ENCODE assay signal across 9 mouse cellular contexts in the genomic region with DNA sequence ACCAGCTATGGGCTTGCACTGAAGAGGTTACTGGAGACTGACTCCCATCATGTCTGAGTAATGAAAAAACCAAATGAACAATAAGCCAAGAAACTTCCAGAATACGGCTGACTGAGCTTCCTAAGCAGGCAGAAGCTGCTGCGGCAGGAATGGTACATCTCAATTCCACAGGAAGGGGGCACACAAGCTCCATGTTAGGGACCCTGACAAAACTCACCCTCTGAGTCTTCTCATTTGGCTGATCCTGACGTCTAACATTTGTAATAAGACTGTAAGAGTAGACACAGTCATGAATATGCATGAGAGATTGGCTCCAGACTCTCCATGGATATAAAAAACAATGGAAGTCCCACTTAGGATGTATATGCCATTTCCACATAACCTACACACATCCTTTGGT. TPM values are rescaled to one million over a fixed set of nuclear protein-coding genes. Genes with fewer than 3 reads are reported as not detected.
DNase-seq lines count a peak whose midpoint lies in the region; ATAC-seq lines count a peak whose summit lies in the region.
"Had no signal": no experiment of that assay in that cellular context is flagged by ENCODE, and none has a peak within 500 bp of the region (broad histone marks: within the 10 kb centered on the region; RNA-seq: fewer than 3 reads in every experiment).

No protein-coding gene starts in this region.

- H3K4me2 ChIP-seq in intestine, embryonic 14.5 days (ENCODE audit: low read length) = no peak overlapping the region
- H3K4me2 ChIP-seq in intestine, embryonic 16.5 days (ENCODE audit: low read depth, low read length) = no peak overlapping the region
- H3K4me2 ChIP-seq in forebrain, embryonic 11.5 days (ENCODE audit: low read depth, low read length, severe bottlenecking) = no peak overlapping the region
- H3K4me2 ChIP-seq in kidney, embryonic 15.5 days = no peak overlapping the region

- peak; percentile 60 for DNase-seq in intestine, embryonic 14.5 days (ENCODE audit: low spot score)
- peak; percentile 81 for DNase-seq in NIH3T3 (ENCODE audit: low read depth)
- peak; percentile 63 for DNase-seq in forebrain, embryonic 11.5 days (ENCODE audit: low spot score)
- peak; percentile 72 for DNase-seq in lung, postnatal 10 days
- DNase-seq in right cerebral cortex, adult 2 months (ENCODE audit: low spot score in 2 of 2) = peak; percentile 69 to 74
- DNase-seq in adrenal gland, postnatal 36 days = no peak

- no peaks in the 10 kb centered on the region for H3K27me3 ChIP-seq in intestine, embryonic 14.5 days (replicated peaks; ENCODE audit: control insufficient read depth, insufficient read depth, low read length)
- H3K27me3 ChIP-seq in intestine, embryonic 16.5 days (replicated peaks; ENCODE audit: control insufficient read depth, insufficient read depth, low read length) = no peaks in the 10 kb centered on the region
- H3K27me3 ChIP-seq in forebrain, embryonic 11.5 days (ENCODE audit: control insufficient read depth, insufficient read depth, low read length) = no peaks in the 10 kb centered on the region
- no peaks in the 10 kb centered on the region for H3K27me3 ChIP-seq in kidney, embryonic 15.5 days

- H3K9ac ChIP-seq in intestine, embryonic 14.5 days (ENCODE audit: low read length) = no peak overlapping the region
- no peak overlapping the region for H3K9ac ChIP-seq in intestine, embryonic 16.5 days (ENCODE audit: low read depth, low read length)
- H3K9ac ChIP-seq in forebrain, embryonic 11.5 days (ENCODE audit: low read length) = no peak overlapping the region
- no peak overlapping the region for H3K9ac ChIP-seq in kidney, embryonic 15.5 days

- H3K4me1 ChIP-seq in intestine, embryonic 14.5 days (replicated peaks; ENCODE audit: control insufficient read depth, insufficient read depth, low read length) = no peaks in the 10 kb centered on the region; the same call in 1 of the 2 replicates
- peaks cover 4% of the 10 kb centered on the region; the same call in 1 of the 2 replicates for H3K4me1 ChIP-seq in intestine, embryonic 16.5 days (ENCODE audit: control insufficient read depth, insufficient read depth, low read length)
- peaks cover 6% of the 10 kb centered on the region for H3K4me1 ChIP-seq in forebrain, embryonic 11.5 days (replicated peaks; ENCODE audit: control insufficient read depth, insufficient read depth, low read length)
- peaks cover 13% of the 10 kb centered on the region; the same call in 1 of the 2 replicates for H3K4me1 ChIP-seq in kidney, embryonic 15.5 days

- H3K27ac ChIP-seq in intestine, embryonic 14.5 days (ENCODE audit: low read depth) = no peak overlapping the region
- no peak overlapping the region for H3K27ac ChIP-seq in intestine, embryonic 16.5 days (ENCODE audit: low read length)
- no peak overlapping the region for H3K27ac ChIP-seq in forebrain, embryonic 11.5 days (ENCODE audit: low read depth, low read length)
- no peak overlapping the region for H3K27ac ChIP-seq in kidney, embryonic 15.5 days

- H3K36me3 ChIP-seq in intestine, embryonic 14.5 days (ENCODE audit: control insufficient read depth, insufficient read depth, low read length) = no peaks in the 10 kb centered on the region
- H3K36me3 ChIP-seq in intestine, embryonic 16.5 days (ENCODE audit: control insufficient read depth, insufficient read depth, low read length) = no peaks in the 10 kb centered on the region
- no peaks in the 10 kb centered on the region for H3K36me3 ChIP-seq in forebrain, embryonic 11.5 days (ENCODE audit: control insufficient read depth, insufficient read depth, low read length)
- no peaks in the 10 kb centered on the region for H3K36me3 ChIP-seq in kidney, embryonic 15.5 days

- no peak for ATAC-seq in intestine, embryonic 14.5 days (replicated peaks; ENCODE audit: low FRiP score, low TSS enrichment, low read depth)
- ATAC-seq in intestine, embryonic 16.5 days = no peak
- peak; percentile 28; the same call in 1 of the 2 replicates for ATAC-seq in forebrain, embryonic 11.5 days (replicated peaks; ENCODE audit: low FRiP score)
- ATAC-seq in kidney, embryonic 15.5 days (replicated peaks; ENCODE audit: low FRiP score) = peak; percentile 64; the same call in 1 of the 2 replicates

- WGBS in intestine, embryonic 14.5 days = 29% methylated on average over 3 of the region's 3 CpGs
- 24% methylated on average over 3 of the region's 3 CpGs for WGBS in intestine, embryonic 16.5 days
- 19% methylated on average over 3 of the region's 3 CpGs for WGBS in forebrain, embryonic 11.5 days
- WGBS in kidney, embryonic 15.5 days = 18% methylated on average over 3 of the region's 3 CpGs

- H3K9me3 ChIP-seq in intestine, embryonic 14.5 days (ENCODE audit: control insufficient read depth, low read length) = no peaks in the 10 kb centered on the region
- no peaks in the 10 kb centered on the region for H3K9me3 ChIP-seq in intestine, embryonic 16.5 days (ENCODE audit: control insufficient read depth, low read length)
- H3K9me3 ChIP-seq in forebrain, embryonic 11.5 days (ENCODE audit: control insufficient read depth, low read length) = no peaks in the 10 kb centered on the region
- H3K9me3 ChIP-seq in kidney, embryonic 15.5 days (replicated peaks) = no peaks in the 10 kb centered on the region

- no peak overlapping the region for H3K4me3 ChIP-seq in intestine, embryonic 14.5 days (ENCODE audit: low read depth, low read length)
- no peak overlapping the region for H3K4me3 ChIP-seq in intestine, embryonic 16.5 days (ENCODE audit: low read length)
- H3K4me3 ChIP-seq in forebrain, embryonic 11.5 days (ENCODE audit: low read depth, low read length) = no peak overlapping the region
- H3K4me3 ChIP-seq in kidney, embryonic 15.5 days (replicated peaks) = no peak overlapping the region
- H3K4me3 ChIP-seq: megakaryocyte, embryonic 14.5 days had no signal

RNA-seq across cellular contexts. Expression of a gene that starts 6.7 kb away (rescaled TPM):
- polyA plus RNA-seq in intestine, embryonic 14.5 days (2014; fragmentation: Nextera tagmentation; extraction: Ambion mirVana) = 13.7 and 14.4 TPM in 2 replicates
- 7.9 and 9.0 TPM in 2 replicates for polyA plus RNA-seq in intestine, embryonic 16.5 days (2015; fragmentation: Nextera tagmentation; extraction: Ambion mirVana)
- polyA plus RNA-seq in forebrain, embryonic 11.5 days (2014; fragmentation: Nextera tagmentation; extraction: Ambion mirVana) = 14.4 and 16.2 TPM in 2 replicates
- 18.4 and 18.9 TPM in 2 replicates for polyA plus RNA-seq in kidney, embryonic 15.5 days (2015; fragmentation: Nextera tagmentation; extraction: Ambion mirVana)
- 10 to 100 TPM; 11.6 to 20.2 TPM for total RNA-seq in adrenal gland, postnatal 36 days (2021)

RNA-seq across cellular contexts. Expression of a gene that starts 33.1 kb away (rescaled TPM):
- polyA plus RNA-seq in intestine, embryonic 14.5 days (2014; fragmentation: Nextera tagmentation; extraction: Ambion mirVana) = 1,929 and 1,989 TPM in 2 replicates
- 2,576 and 2,612 TPM in 2 replicates for polyA plus RNA-seq in intestine, embryonic 16.5 days (2015; fragmentation: Nextera tagmentation; extraction: Ambion mirVana)
- polyA plus RNA-seq in forebrain, embryonic 11.5 days (2014; fragmentation: Nextera tagmentation; extraction: Ambion mirVana) = 1,244 and 1,283 TPM in 2 replicates
- 1,314 and 1,392 TPM in 2 replicates for polyA plus RNA-seq in kidney, embryonic 15.5 days (2015; fragmentation: Nextera tagmentation; extraction: Ambion mirVana)
- 100 to 1,000 TPM; 361 to 418 TPM for total RNA-seq in adrenal gland, postnatal 36 days (2021)

RNA-seq across cellular contexts. Expression of a gene that starts 56.2 kb away (rescaled TPM):
- 242 and 273 TPM in 2 replicates for polyA plus RNA-seq in intestine, embryonic 14.5 days (2014; fragmentation: Nextera tagmentation; extraction: Ambion mirVana)
- 223 and 239 TPM in 2 replicates for polyA plus RNA-seq in intestine, embryonic 16.5 days (2015; fragmentation: Nextera tagmentation; extraction: Ambion mirVana)
- polyA plus RNA-seq in forebrain, embryonic 11.5 days (2014; fragmentation: Nextera tagmentation; extraction: Ambion mirVana) = 403 and 404 TPM in 2 replicates
- 302 and 304 TPM in 2 replicates for polyA plus RNA-seq in kidney, embryonic 15.5 days (2015; fragmentation: Nextera tagmentation; extraction: Ambion mirVana)
- total RNA-seq in adrenal gland, postnatal 36 days (2021) = 100 to 1,000 TPM; 212 to 241 TPM

Comparison
In these comparisons a context has a peak if more than half of its experiments do, and no peak if none do; other contexts are left out.
1. ATAC-seq: peak in forebrain, embryonic 11.5 days (single experiment) and kidney, embryonic 15.5 days (single experiment); none in intestine, embryonic 14.5 days (single experiment) and intestine, embryonic 16.5 days (single experiment).
2. DNase-seq: peak in intestine, embryonic 14.5 days (single experiment), NIH3T3 (single experiment), forebrain, embryonic 11.5 days (single experiment), lung, postnatal 10 days (single experiment) and right cerebral cortex, adult 2 months (2 of 2); none in adrenal gland, postnatal 36 days (0 of 2).